Mouse (Mus musculus) heart, embryonic 15.5 days (tissue): ENCODE measurements around the gene Ccdc126. TPM values are rescaled to one million over a fixed set of nuclear protein-coding genes. Genes with fewer than 3 reads are reported as not detected.

ENCODE experiments used
- polyA plus RNA-seq: library from polyadenylated mRNA; unstranded; fragments of >200 nt; fragmentation: Nextera tagmentation; extraction: Ambion mirVana; gene quantifications from 2 replicates; pipeline ENCODE4 v1.2.1, GENCODE M21; 2015

Ccdc126 gene
- polyA plus RNA-seq, 1 experiment from 2014 or later: 7.7 TPM

Other genes starting within 250 kb of the Ccdc126 start
- 55.0 and 60.0 TPM in 2 replicates for gene Malsu1, start 245.5 kb upstream of the Ccdc126 start, polyA plus RNA-seq
- gene Igf2bp3, start 104.3 kb upstream of the Ccdc126 start, polyA plus RNA-seq: 33.0 and 33.4 TPM in 2 replicates
- 55.5 and 59.6 TPM in 2 replicates for gene Tra2a, start 55.2 kb upstream of the Ccdc126 start, polyA plus RNA-seq
- gene Fam221a, start 48.5 kb downstream of the Ccdc126 start, polyA plus RNA-seq: 3.9 and 4.3 TPM in 2 replicates
- gene Stk31, start 76.3 kb downstream of the Ccdc126 start, polyA plus RNA-seq: 0.11 and 0.20 TPM in 2 replicates